Mouse (Mus musculus): ENCODE data around the gene Hnrnpf. TPM values are rescaled to one million over a fixed set of nuclear protein-coding genes. Genes with fewer than 3 reads are reported as not detected.

The Hnrnpf gene
- polyA plus RNA-seq, 1 experiment from 2014 or later = 211 TPM

- H3K27me3 ChIP-seq (replicated peaks) = no peaks in the 10 kb centered on the region
- H3K9ac ChIP-seq (replicated peaks) = no peak overlapping the region
- no peak overlapping the region for H3K27ac ChIP-seq (replicated peaks)
- H3K36me3 ChIP-seq = no peaks in the 10 kb centered on the region
- ATAC-seq (ENCODE audit: low FRiP score) = no peak
- H3K4me2 ChIP-seq = no peak overlapping the region
- H3K4me3 ChIP-seq (replicated peaks) = no peak overlapping the region
- WGBS = 29% methylated on average over 14 of the region's 14 CpGs
- H3K4me1 ChIP-seq = peaks cover 6% of the 10 kb centered on the region; the same call in 1 of the 2 replicates
- H3K9me3 ChIP-seq (replicated peaks) = no peaks in the 10 kb centered on the region
These were observed 56.9 kb downstream of the Hnrnpf start for GRCm38 (mm10) chr6:117956851-117957501.

DNA sequence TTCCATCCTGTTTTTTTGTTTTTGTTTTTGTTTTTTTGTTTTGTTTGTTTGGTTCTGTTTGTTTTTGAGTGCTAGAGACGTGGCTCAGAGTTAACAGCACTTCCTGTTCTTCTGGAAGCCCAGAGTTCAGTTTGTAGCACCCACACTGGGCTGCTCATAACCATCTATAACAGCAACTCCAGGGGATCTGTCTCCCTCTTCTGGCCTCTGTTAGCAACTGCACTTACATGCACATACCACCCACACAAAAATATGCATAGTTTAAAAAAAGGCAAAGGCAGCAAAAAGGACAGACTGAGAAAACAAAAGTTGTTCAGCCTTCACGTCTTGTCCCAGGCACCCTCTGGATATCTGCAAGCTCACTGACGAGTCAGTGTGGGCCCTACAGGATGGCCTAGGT, 63.1 kb downstream of the Hnrnpf start:
- H3K9me3 ChIP-seq (replicated peaks) = no peaks in the 10 kb centered on the region
- no peak overlapping the region for H3K27ac ChIP-seq (replicated peaks)
- H3K36me3 ChIP-seq = no peaks in the 10 kb centered on the region
- H3K4me1 ChIP-seq = no peaks in the 10 kb centered on the region
- no peaks in the 10 kb centered on the region for H3K27me3 ChIP-seq (replicated peaks)
- H3K4me2 ChIP-seq = no peak overlapping the region
- no peak overlapping the region for H3K4me3 ChIP-seq (replicated peaks)
- 85% methylated on average over 3 of the region's 3 CpGs for WGBS
- no peak for ATAC-seq (ENCODE audit: low FRiP score)
- no peak overlapping the region for H3K9ac ChIP-seq (replicated peaks)

GRCm38 (mm10) chr6:117966729-117967128, 66.6 kb downstream of the Hnrnpf start:
- Histone ChIP-seq H3K27ac (replicated peaks) (no peak overlapping the region), H3K4me2 (no peak overlapping the region), H3K4me1 (no peaks in the 10 kb centered on the region), H3K9me3 (replicated peaks) (no peaks in the 10 kb centered on the region), H3K36me3 (no peaks in the 10 kb centered on the region), H3K27me3 (replicated peaks) (no peaks in the 10 kb centered on the region), H3K4me3 (replicated peaks) (no peak overlapping the region), H3K9ac (replicated peaks) (no peak overlapping the region)
- ATAC-seq (ENCODE audit: low FRiP score) = no peak
- 49% methylated on average over 9 of the region's 9 CpGs for WGBS

Small RNAs within 50 kb of the gene (microRNA-seq; reads per million reads assigned to microRNA genes)
- gene Gm25535 = not detected

Other genes starting within 250 kb of the Hnrnpf start
- 128 and 133 TPM in 2 replicates for gene Zfp637, start 59.1 kb upstream of the Hnrnpf start, polyA plus RNA-seq (2015; fragmentation: Nextera tagmentation; extraction: Ambion mirVana)
- 15.3 and 15.9 TPM in 2 replicates for gene Zfp239, start 38.2 kb upstream of the Hnrnpf start, polyA plus RNA-seq (2015; fragmentation: Nextera tagmentation; extraction: Ambion mirVana)
- gene Fxyd4, start 37.4 kb downstream of the Hnrnpf start, polyA plus RNA-seq (2015; fragmentation: Nextera tagmentation; extraction: Ambion mirVana) = 3.0 and 3.6 TPM in 2 replicates
- gene Rasgef1a, start 111.1 kb downstream of the Hnrnpf start, polyA plus RNA-seq (2015; fragmentation: Nextera tagmentation; extraction: Ambion mirVana) = 3.3 and 4.3 TPM in 2 replicates
- 9.9 and 10.7 TPM in 2 replicates for gene Csgalnact2, start 238.8 kb downstream of the Hnrnpf start, polyA plus RNA-seq (2015; fragmentation: Nextera tagmentation; extraction: Ambion mirVana)

All from neural tube, embryonic 15.5 days (tissue).